Mouse (Mus musculus) heart, adult 9 months (tissue): ENCODE results near the gene Gm20538.

Source experiments
- DNase-seq, 2 experiments: peaks; one replicate each; pipeline ENCODE4 v3.0.0; 2022; ENCODE audit warnings: low spot score in 2 of 2

Gm20538 gene

DNA sequence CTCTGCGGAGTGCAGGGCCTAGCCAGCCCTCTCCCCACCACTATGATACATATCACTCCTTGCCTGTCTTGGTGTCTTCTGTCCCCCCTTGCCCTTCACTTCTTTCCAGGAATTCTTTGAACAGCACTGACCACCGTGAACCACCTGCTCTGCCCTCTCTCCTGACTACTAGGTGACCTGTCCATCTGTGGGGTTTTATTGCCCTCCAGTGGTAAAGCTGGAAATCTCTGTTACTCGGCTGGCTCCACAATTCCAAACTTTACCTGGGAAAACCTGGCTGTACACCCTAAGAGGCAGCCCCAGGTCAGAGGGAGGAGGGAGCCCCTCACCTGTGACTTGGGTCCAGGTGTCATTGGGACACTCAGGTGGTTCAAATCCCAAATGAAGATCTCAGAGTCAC is 17.3 kb downstream of the Gm20538 start:
- DNase-seq, result no peak

GRCm38 (mm10) chr19:44530018-44530417 is 22.6 kb downstream of the Gm20538 start:
- no peak for DNase-seq

GRCm38 (mm10) chr19:44525551-44526205 is 27.0 kb downstream of the Gm20538 start:
- DNase-seq, result no peak

- peak; percentile 78 to 81 for DNase-seq
These were observed 33.5 kb downstream of the Gm20538 start for GRCm38 (mm10) chr19:44519152-44519551.

DNA sequence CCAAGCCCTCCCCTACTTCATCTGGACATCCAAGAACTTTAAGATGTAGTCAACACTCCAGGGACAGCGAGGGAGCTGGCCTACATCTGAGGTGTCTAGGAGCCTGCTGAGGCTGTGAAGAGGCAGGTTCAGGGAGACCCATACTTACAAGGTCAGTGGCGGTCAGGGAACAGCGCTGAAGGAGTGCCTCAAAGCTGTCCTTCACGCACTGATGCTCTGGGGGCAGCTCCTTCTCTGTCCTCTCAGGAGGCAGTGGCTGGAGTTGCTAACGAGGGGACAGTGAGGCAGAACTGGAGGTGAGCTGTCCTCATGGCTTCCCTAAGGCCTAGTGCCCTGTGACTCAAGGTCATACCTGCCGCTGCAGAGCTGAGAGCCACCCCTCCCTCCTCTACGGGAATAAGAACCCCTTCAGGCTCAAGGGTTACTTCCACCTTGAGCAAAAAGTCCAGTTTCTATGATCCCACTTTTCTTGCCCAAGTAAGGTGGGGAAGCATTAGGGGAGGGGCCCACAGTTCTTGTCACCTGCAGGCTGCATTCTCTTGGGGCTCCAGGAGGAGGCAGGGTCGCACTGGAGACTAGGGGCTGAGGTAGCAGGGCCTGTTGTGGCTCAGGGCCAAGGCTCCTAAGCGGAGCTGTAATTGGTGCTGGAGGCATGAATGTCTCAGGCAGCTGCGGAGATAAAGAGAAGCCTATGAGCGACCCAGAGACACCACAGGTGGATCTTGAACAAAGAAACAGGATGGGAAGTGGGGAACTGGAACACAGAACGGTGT is 34.4 kb downstream of the Gm20538 start:
- no peak for DNase-seq

- no peak for DNase-seq
These were observed 36.9 kb downstream of the Gm20538 start for GRCm38 (mm10) chr19:44515769-44516168.

- DNase-seq, result no peak
These were observed 37.8 kb downstream of the Gm20538 start for GRCm38 (mm10) chr19:44514521-44515451.

- DNase-seq, result no peak
These were observed 38.6 kb downstream of the Gm20538 start for GRCm38 (mm10) chr19:44513921-44514482.

DNA sequence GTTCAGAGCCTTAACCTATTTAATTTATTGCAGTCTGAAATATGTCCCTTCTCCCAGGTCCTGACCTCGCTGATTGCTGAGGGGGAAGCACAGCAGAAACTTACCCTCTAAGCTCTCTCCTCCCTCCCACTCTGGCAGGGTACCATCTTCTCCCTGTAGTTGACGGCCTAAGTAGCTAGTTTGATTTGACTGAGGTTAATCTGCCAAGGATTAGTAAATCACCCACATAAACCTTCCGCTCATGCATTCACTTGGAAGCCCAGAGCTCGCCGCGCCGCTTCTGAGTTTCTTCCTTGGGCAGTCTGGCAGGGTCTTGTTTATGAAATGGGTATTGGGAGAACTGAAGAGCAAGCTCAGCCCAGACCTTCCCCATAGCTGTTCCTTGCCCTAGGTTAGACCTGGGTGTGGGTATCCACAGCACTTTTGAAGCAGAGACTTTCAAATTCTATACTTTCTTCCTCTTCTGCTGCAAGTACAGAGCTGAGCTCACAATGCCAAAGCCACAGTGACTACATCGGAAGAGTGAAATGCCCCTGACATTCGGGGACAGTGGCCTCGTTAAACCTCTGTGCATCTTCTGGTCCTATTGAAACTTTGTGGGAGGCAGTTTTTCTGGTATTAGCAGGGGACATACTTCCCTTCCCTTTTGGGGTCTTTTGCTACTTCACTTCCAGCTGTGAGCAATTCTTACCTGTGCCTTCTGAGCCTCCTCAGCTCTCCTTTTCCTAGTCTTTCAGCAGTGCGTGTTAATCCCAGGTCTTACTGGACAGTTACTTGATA is 39.4 kb downstream of the Gm20538 start:
- no peak for DNase-seq

GRCm38 (mm10) chr19:44512601-44513000 is 40.0 kb downstream of the Gm20538 start:
- DNase-seq, result no peak

GRCm38 (mm10) chr19:44511451-44512231 is 41.0 kb downstream of the Gm20538 start:
- no peak for DNase-seq

- DNase-seq, result no peak
These were observed 42.0 kb downstream of the Gm20538 start for GRCm38 (mm10) chr19:44510534-44511175.

DNA sequence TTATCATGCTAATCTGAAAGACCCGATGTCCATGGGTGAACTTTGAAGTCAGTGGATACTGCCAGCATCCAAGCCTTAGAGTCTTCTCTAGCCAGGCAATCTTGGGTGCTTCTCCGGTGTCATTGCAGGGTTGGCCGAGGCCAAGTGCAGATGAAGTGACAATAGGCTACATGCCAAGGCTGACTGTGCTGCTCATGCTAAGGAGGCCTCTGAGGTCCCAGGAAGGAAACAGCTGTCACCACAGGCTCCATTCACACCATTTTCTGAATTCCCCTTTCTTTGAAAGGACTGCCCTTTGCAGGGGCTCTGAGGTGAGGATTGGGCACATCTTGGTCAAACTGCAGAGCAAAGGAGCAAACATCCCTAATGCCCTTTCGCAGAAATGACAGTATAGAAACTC is 49.9 kb downstream of the Gm20538 start:
- no peak for DNase-seq

DNA sequence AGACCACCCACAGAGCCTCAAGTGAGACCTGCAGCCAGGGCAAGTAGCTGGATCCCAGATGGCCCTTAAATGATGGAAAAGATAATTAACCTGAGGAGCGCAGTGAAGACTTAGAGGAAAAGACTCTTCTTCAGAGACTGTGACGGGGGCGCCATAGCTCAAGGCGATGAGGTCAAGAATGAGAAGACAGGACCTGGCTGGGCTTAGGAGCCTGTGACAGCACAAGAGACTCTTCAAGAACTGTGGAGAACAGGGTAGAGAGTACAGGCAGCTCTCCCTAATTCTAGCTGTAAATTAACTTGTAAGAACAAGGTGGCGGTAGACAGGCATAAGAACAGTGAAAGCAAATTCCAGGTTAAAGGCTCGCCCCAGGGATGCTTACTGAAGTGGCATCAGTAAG is 50.7 kb downstream of the Gm20538 start:
- no peak for DNase-seq

- no peak for DNase-seq
These were observed 52.4 kb downstream of the Gm20538 start for GRCm38 (mm10) chr19:44500240-44500639.

GRCm38 (mm10) chr19:44498936-44499335 is 53.7 kb downstream of the Gm20538 start:
- DNase-seq, result no peak

DNA sequence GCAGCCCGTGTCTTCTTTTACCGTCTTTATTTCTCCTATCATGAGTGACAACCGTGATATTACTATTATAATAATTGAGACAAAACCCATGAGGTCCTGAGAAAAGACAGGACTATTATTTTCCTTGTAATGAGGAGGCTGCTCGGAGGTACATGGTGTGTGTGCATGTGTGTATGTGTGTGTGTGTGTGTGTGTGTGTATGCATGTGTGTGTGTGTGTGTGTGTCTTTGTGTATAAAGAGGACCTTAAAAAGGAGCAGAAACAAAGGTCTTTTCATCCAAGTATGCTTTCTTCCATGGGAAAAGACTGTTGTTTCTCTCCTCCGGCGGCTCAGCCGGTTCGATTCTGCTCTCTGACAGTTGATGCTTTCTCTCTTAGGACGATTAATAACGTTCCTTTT is 55.7 kb downstream of the Gm20538 start:
- DNase-seq, result no peak

- no peak for DNase-seq
These were observed 56.1 kb downstream of the Gm20538 start for GRCm38 (mm10) chr19:44496511-44496910.
